Comparison of ENCODE assay signal across 10 mouse cellular contexts in the genomic region with DNA sequence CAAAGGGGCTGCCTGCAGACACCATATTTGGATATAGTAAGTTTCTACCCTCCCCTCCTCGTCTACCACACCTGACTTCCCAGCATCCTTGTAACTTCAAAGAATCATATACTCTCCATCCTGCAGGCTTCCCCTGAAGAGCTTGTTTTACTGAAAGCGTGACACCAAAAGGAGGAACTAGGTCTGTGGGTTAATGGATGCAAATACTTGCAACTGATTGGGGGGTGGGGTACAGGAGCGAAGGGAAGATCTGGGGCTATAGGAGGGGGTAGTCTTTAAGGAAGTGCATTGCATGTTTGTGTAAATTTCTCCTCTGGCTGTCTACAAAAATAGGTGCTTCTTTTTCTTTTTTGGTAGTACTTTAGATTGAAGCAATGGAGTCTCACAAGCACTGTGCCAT. TPM values are rescaled to one million over a fixed set of nuclear protein-coding genes. Genes with fewer than 3 reads are reported as not detected.
DNase-seq lines count a peak whose midpoint lies in the region; ATAC-seq lines count a peak whose summit lies in the region.
"Had no signal": no experiment of that assay in that cellular context is flagged by ENCODE, and none has a peak within 500 bp of the region (broad histone marks: within the 10 kb centered on the region; RNA-seq: fewer than 3 reads in every experiment).

No protein-coding gene starts in this region.

- peaks cover 0 to 5% of the 10 kb centered on the region in 2 experiments; a peak in 1 of 4 replicates for H3K4me1 ChIP-seq in heart, embryonic 14.5 days (ENCODE audit: control insufficient read depth in 2 of 2, insufficient read depth in 2 of 2, low read length in 2 of 2)
- peaks cover 14% of the 10 kb centered on the region for H3K4me1 ChIP-seq in midbrain, embryonic 15.5 days
- peaks cover 10% of the 10 kb centered on the region for H3K4me1 ChIP-seq in midbrain, embryonic 16.5 days (ENCODE audit: control insufficient read depth, insufficient read depth, low read length)

- no peak overlapping the region for H3K27ac ChIP-seq in heart, embryonic 14.5 days (replicated peaks in 1 of 2; ENCODE audit: control insufficient read depth in 1 of 2, insufficient read depth in 1 of 2, low read depth in 2 of 2, low read length in 2 of 2)
- H3K27ac ChIP-seq in midbrain, embryonic 15.5 days: no peak overlapping the region
- H3K27ac ChIP-seq in midbrain, embryonic 16.5 days (ENCODE audit: low read length): no peak overlapping the region
- H3K27ac ChIP-seq: kidney, postnatal 0 days had no signal

- peak overlapping the region; percentile 94 for H3K4me2 ChIP-seq in heart, embryonic 14.5 days (ENCODE audit: low read length)
- H3K4me2 ChIP-seq in midbrain, embryonic 15.5 days: no peak overlapping the region
- no peak overlapping the region for H3K4me2 ChIP-seq in midbrain, embryonic 16.5 days (ENCODE audit: low read length)

- DNase-seq in heart, adult 9 months (ENCODE audit: low spot score in 2 of 2): no peak
- DNase-seq in layer of hippocampus, adult 9-10 months (ENCODE audit: low spot score): no peak
- no peak for DNase-seq in heart, adult 11 months
- DNase-seq: thymus, postnatal 4 days had no signal

- 57% methylated on average over 3 of the region's 3 CpGs for WGBS in heart, embryonic 14.5 days
- WGBS in midbrain, embryonic 15.5 days: 82% methylated on average over 3 of the region's 3 CpGs
- 69% methylated on average over 3 of the region's 3 CpGs for WGBS in midbrain, embryonic 16.5 days

- H3K27me3 ChIP-seq in heart, embryonic 14.5 days (ENCODE audit: control insufficient read depth, insufficient read depth, low read length): peaks cover 54% of the 10 kb centered on the region
- peaks cover 15% of the 10 kb centered on the region; the same call in 1 of the 2 replicates for H3K27me3 ChIP-seq in midbrain, embryonic 15.5 days (replicated peaks)
- peaks cover 13% of the 10 kb centered on the region for H3K27me3 ChIP-seq in midbrain, embryonic 16.5 days (ENCODE audit: control insufficient read depth, insufficient read depth, low read depth, low read length)

- H3K4me3 ChIP-seq in heart, embryonic 14.5 days (ENCODE audit: control insufficient read depth in 1 of 2, insufficient read depth in 1 of 2, low read depth in 1 of 2, low read length in 2 of 2): no peak overlapping the region
- H3K4me3 ChIP-seq in midbrain, embryonic 15.5 days: 0 out of 2 replicates have a peak overlapping the region, but pooled peaks have one; percentile 50
- no peak overlapping the region for H3K4me3 ChIP-seq in midbrain, embryonic 16.5 days (ENCODE audit: low read depth, low read length)

- no peaks in the 10 kb centered on the region for H3K9me3 ChIP-seq in heart, embryonic 14.5 days (ENCODE audit: control insufficient read depth, low read length)
- no peaks in the 10 kb centered on the region for H3K9me3 ChIP-seq in midbrain, embryonic 15.5 days
- no peaks in the 10 kb centered on the region for H3K9me3 ChIP-seq in midbrain, embryonic 16.5 days (replicated peaks; ENCODE audit: control insufficient read depth, low read length, poor library complexity, severe bottlenecking)
- H3K9me3 ChIP-seq: heart, embryonic 12.5 days had no signal

- no peak for ATAC-seq in heart, embryonic 14.5 days (ENCODE audit: insufficient number of reproducible peaks, insufficient read depth, low FRiP score, low read depth)
- no peak for ATAC-seq in midbrain, embryonic 15.5 days (replicated peaks)
- no peak for ATAC-seq in midbrain, embryonic 16.5 days
- ATAC-seq in common myeloid progenitor, adult 5-6 weeks (replicated peaks; ENCODE audit: low read depth, poor library complexity, severe bottlenecking): 0 out of 2 replicates have a peak, but pooled peaks have one; percentile 43

- H3K36me3 ChIP-seq in heart, embryonic 14.5 days (ENCODE audit: control insufficient read depth, insufficient read depth, low read length): no peaks in the 10 kb centered on the region
- H3K36me3 ChIP-seq in midbrain, embryonic 15.5 days (replicated peaks): no peaks in the 10 kb centered on the region
- H3K36me3 ChIP-seq in midbrain, embryonic 16.5 days (ENCODE audit: control insufficient read depth, insufficient read depth, low read length): no peaks in the 10 kb centered on the region
- H3K36me3 ChIP-seq: heart, embryonic 12.5 days had no signal

- H3K9ac ChIP-seq in heart, embryonic 14.5 days (ENCODE audit: low read length): no peak overlapping the region
- H3K9ac ChIP-seq in midbrain, embryonic 15.5 days: no peak overlapping the region
- no peak overlapping the region for H3K9ac ChIP-seq in midbrain, embryonic 16.5 days (ENCODE audit: low read depth, low read length)

RNA-seq across cellular contexts. Expression of gene Snx20, which starts 9.5 kb away (rescaled TPM):
- polyA plus RNA-seq in heart, embryonic 14.5 days (2014; fragmentation: Nextera tagmentation; extraction: Ambion mirVana): 1.7 and 2.0 TPM in 2 replicates
- polyA plus RNA-seq in midbrain, embryonic 15.5 days (2015; fragmentation: Nextera tagmentation; extraction: Ambion mirVana): 1.1 and 1.8 TPM in 2 replicates
- polyA plus RNA-seq in midbrain, embryonic 16.5 days (2015; fragmentation: Nextera tagmentation; extraction: Ambion mirVana): 1.3 and 1.5 TPM in 2 replicates
- total RNA-seq in common myeloid progenitor, adult 5-6 weeks (2017): 10.4 and 10.7 TPM in 2 replicates

RNA-seq across cellular contexts. Expression of gene Nod2, which starts 20.7 kb away (rescaled TPM):
- not detected in 2 replicates for polyA plus RNA-seq in heart, embryonic 14.5 days (2014; fragmentation: Nextera tagmentation; extraction: Ambion mirVana)
- 0.15 and 0.18 TPM in 2 replicates for polyA plus RNA-seq in midbrain, embryonic 15.5 days (2015; fragmentation: Nextera tagmentation; extraction: Ambion mirVana)
- 0.12 and 0.19 TPM in 2 replicates for polyA plus RNA-seq in midbrain, embryonic 16.5 days (2015; fragmentation: Nextera tagmentation; extraction: Ambion mirVana)
- total RNA-seq in common myeloid progenitor, adult 5-6 weeks (2017): 0.14 TPM in 1 of 2 replicates, not detected in the other
